In genomic region chr13:21717397-21718357, GRCm38 (mm10) we compare ENCODE assay signal across 8 mouse cellular contexts. TPM values are rescaled to one million over a fixed set of nuclear protein-coding genes. Genes with fewer than 3 reads are reported as not detected.
DNase-seq lines count a peak whose midpoint lies in the region; ATAC-seq and TF ChIP-seq lines count a peak whose summit lies in the region.
"Not testable (repeated sequence)": the region's sequence is repeated elsewhere in the genome, so short reads cannot be mapped to it uniquely, and the experiment has no call there.

Gene Hist1h3h (plus strand): TSS chr13:21717659.

- H3K36me3 ChIP-seq in heart, embryonic 13.5 days; liver, embryonic 11.5 days (ENCODE audit: control insufficient read depth, insufficient read depth, low read length); myocyte (ENCODE audit: control insufficient read depth, insufficient read depth); splenic B cell, adult 2 months (ENCODE audit: control insufficient read depth, insufficient read depth, low read length, poor library complexity, severe bottlenecking): not testable (repeated sequence)

- not testable (repeated sequence) for H3K9me3 ChIP-seq in heart, embryonic 13.5 days; liver, embryonic 11.5 days (ENCODE audit: control insufficient read depth, low read length)

- WGBS in heart, embryonic 13.5 days = 2% methylated on average over 23 of the region's 56 CpGs
- WGBS in liver, embryonic 11.5 days = 1% methylated on average over 26 of the region's 56 CpGs

- TF ChIP-seq POLR2A in myocyte (IDR thresholded peaks at IDR 0.05; ENCODE audit: insufficient read length, low read depth) = peak; percentile 79

- peak within 1 kb of the TSS; percentile 89 for H3K9ac ChIP-seq in heart, embryonic 13.5 days
- H3K9ac ChIP-seq in liver, embryonic 11.5 days (ENCODE audit: low read depth, low read length) = peak within 1 kb of the TSS; percentile 73

- ATAC-seq in erythroid progenitor cell, adult 5-6 weeks (replicated peaks; ENCODE audit: low FRiP score, poor library complexity, severe bottlenecking) = peak; percentile 40
- ATAC-seq in heart, embryonic 13.5 days (ENCODE audit: extremely low read depth, insufficient number of reproducible peaks, low FRiP score, low TSS enrichment) = 0 out of 2 replicates have a peak, but pooled peaks have one; percentile 33
- ATAC-seq in liver, embryonic 11.5 days (replicated peaks; ENCODE audit: low FRiP score) = peak; percentile 31

- peak within 1 kb of the TSS; percentile 58 for H3K4me3 ChIP-seq in brown adipose tissue, adult 24 weeks (ENCODE audit: insufficient read depth, low read depth, low read length)
- H3K4me3 ChIP-seq in heart, embryonic 13.5 days = peak within 1 kb of the TSS; percentile 55
- peak within 1 kb of the TSS; percentile 54 for H3K4me3 ChIP-seq in liver, embryonic 11.5 days (ENCODE audit: low read depth, low read length)
- H3K4me3 ChIP-seq in myocyte = peak within 1 kb of the TSS; percentile 30

- H3K4me1 ChIP-seq in brown adipose tissue, adult 24 weeks (ENCODE audit: control insufficient read depth, insufficient read depth, insufficient read length, low read length) = not testable (repeated sequence)
- H3K4me1 ChIP-seq in heart, embryonic 13.5 days = peaks cover 44% of the 10 kb centered on the region
- peaks cover 15% of the 10 kb centered on the region for H3K4me1 ChIP-seq in liver, embryonic 11.5 days (replicated peaks; ENCODE audit: control insufficient read depth, insufficient read depth, low read length)

- H3K4me2 ChIP-seq in heart, embryonic 13.5 days = peak within 1 kb of the TSS; percentile 72
- H3K4me2 ChIP-seq in liver, embryonic 11.5 days = peak within 1 kb of the TSS; percentile 83
- H3K4me2 ChIP-seq in myocyte (ENCODE audit: low read depth) = peak within 1 kb of the TSS; percentile 97

- H3K27ac ChIP-seq in brown adipose tissue, adult 24 weeks (replicated peaks; ENCODE audit: low read depth, low read length) = peak within 1 kb of the TSS; percentile 11; the same call in 1 of the 2 replicates
- peak within 1 kb of the TSS; percentile 91 for H3K27ac ChIP-seq in heart, embryonic 13.5 days (replicated peaks)
- H3K27ac ChIP-seq in liver, embryonic 11.5 days (ENCODE audit: low read depth, low read length) = peak within 1 kb of the TSS; percentile 97

- H3K27me3 ChIP-seq in heart, embryonic 13.5 days (replicated peaks); liver, embryonic 11.5 days (replicated peaks; ENCODE audit: control insufficient read depth, insufficient read depth, low read length); myocyte (ENCODE audit: control insufficient read depth, insufficient read depth, insufficient read length); splenic B cell, adult 2 months (ENCODE audit: control insufficient read depth, insufficient read depth, low read length, poor library complexity, severe bottlenecking): not testable (repeated sequence)

- H3K79me2 ChIP-seq in myocyte (ENCODE audit: control insufficient read depth, insufficient read depth) = not testable (repeated sequence)

- peak; percentile 88 for DNase-seq in CD4-positive, CD25-positive, alpha-beta regulatory T cell, adult 2 months (ENCODE audit: low read depth, low spot score)
- peak; percentile 84 for DNase-seq in kidney, postnatal 10 days
- peak; percentile 83 for DNase-seq in liver, embryonic 11.5 days (ENCODE audit: low spot score)
- peak; percentile 94 for DNase-seq in splenic B cell, adult 2 months (ENCODE audit: low read depth, low spot score)

- H3ac ChIP-seq in myocyte (ENCODE audit: control insufficient read depth, insufficient read length) = not testable (repeated sequence)

TF ChIP-seq in myocyte, 11 proteins besides CTCF, POLR2A, EP300 and RAD21:
- TF ChIP-seq POLR2AphosphoS2 (IDR thresholded peaks at IDR 0.05; ENCODE audit: insufficient read length, low read depth) = peak; percentile 89

RNA-seq across cellular contexts. Expression of gene Hist1h3h, which starts in this region (rescaled TPM):
- polyA plus RNA-seq in brown adipose tissue, adult 24 weeks (2012; ENCODE audit: insufficient read depth, insufficient read length, missing spikeins) = not detected in 2 replicates
- 64.9 and 143 TPM in 2 replicates for total RNA-seq in erythroid progenitor cell, adult 5-6 weeks (2015; ENCODE audit: low replicate concordance)
- 379 and 793 TPM in 2 replicates for total RNA-seq in erythroid progenitor cell, adult 5-6 weeks (2017; ENCODE audit: low replicate concordance)
- 0.62 and 2.3 TPM in 2 replicates for polyA plus RNA-seq in heart, embryonic 13.5 days (2015; fragmentation: Nextera tagmentation; extraction: Ambion mirVana)
- polyA plus RNA-seq in liver, embryonic 11.5 days (2014; fragmentation: Nextera tagmentation; extraction: Ambion mirVana) = 4.5 and 6.5 TPM in 2 replicates
- polyA plus RNA-seq in myocyte (2012; fragmentation: generic; extraction: Trizol) = 9.0 TPM

Comparison
In these comparisons a context has a peak if more than half of its experiments do, and no peak if none do; other contexts are left out.
1. Peak in every context shown above with its lines: DNase-seq, ATAC-seq, H3K4me3 ChIP-seq and H3K27ac ChIP-seq.
2. H3K27ac ChIP-seq: peak in every context shown above with its lines; median percentile 97 in liver, embryonic 11.5 days; 91 in heart, embryonic 13.5 days; 11 in brown adipose tissue, adult 24 weeks.